Mouse (Mus musculus) megakaryocyte, embryonic 14.5 days (primary cell): ENCODE data around the gene Ksr1. TPM values are rescaled to one million over a fixed set of nuclear protein-coding genes. Genes with fewer than 3 reads are reported as not detected.

Experiments used
- H3K27me3 ChIP-seq: replicated peaks from 2 replicates; pipeline ENCODE3; 2012; ENCODE audit warnings: inconsistent platforms
- H3K36me3 ChIP-seq: replicated peaks from 2 replicates; pipeline ENCODE3; 2012; ENCODE audit warnings: low read length, inconsistent platforms, mixed read lengths
- H3K4me1 ChIP-seq: 2 replicates; pipeline ENCODE4 v1.6.1; 2012; ENCODE audit warnings: inconsistent platforms
- H3K4me3 ChIP-seq: replicated peaks from 2 replicates; pipeline ENCODE3; 2012; ENCODE audit warnings: moderate library complexity, mild to moderate bottlenecking, inconsistent platforms
- H3K9me3 ChIP-seq: 2 replicates; pipeline ENCODE4 v1.6.1; 2012; ENCODE audit warnings: inconsistent platforms
- FLI1 ChIP-seq: IDR thresholded peaks from 2 replicates; pipeline ENCODE4 v1.6.1; 2012; ENCODE audit warnings: low read length, inconsistent platforms, mixed read lengths
- GATA1 ChIP-seq: IDR thresholded peaks from 3 replicates; pipeline ENCODE4 v1.6.1; 2012; ENCODE audit warnings: mixed read lengths, low read length, inconsistent platforms, borderline replicate concordance
- polyA plus RNA-seq: library from polyadenylated mRNA; stranded (reverse); fragments of >175 nt; gene quantifications from 2 replicates; pipeline ENCODE4 v1.2.3, GENCODE M21; 2012; ENCODE audit warnings: low replicate concordance; ENCODE audit not compliant: insufficient read depth

Ksr1 gene
- polyA plus RNA-seq, 1 experiment = 46.5 TPM

DNA sequence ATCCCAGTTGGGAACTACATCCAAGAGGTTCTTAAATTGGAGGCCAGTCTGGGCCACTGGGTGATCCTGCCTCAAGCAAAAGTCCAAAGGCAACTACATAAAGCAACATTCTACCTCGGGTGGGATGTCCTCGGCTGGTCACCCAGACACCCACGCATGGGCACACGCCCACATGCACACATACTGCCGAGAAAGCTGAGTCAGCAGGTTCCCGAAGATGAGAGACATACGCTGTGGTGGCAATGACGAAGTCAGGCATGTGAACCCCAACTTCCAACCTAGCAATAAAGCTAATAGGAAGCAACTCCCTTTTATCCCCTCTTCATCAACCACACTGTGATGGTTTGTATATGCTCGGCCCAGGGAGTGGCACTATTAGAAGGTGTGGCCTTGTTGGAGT is 94.7 kb downstream of the Ksr1 start:
- Histone ChIP-seq H3K9me3 (peaks cover 9% of the 10 kb centered on the region), H3K4me3 (peak overlapping the region; percentile 87), H3K36me3 (peaks cover 85% of the 10 kb centered on the region), H3K4me1 (peaks cover 100% of the 10 kb centered on the region), H3K27me3 (no peaks in the 10 kb centered on the region)
- TF ChIP-seq GATA1 (no peak), FLI1 (no peak)

- Histone ChIP-seq H3K36me3 (peaks cover 86% of the 10 kb centered on the region), H3K27me3 (no peaks in the 10 kb centered on the region), H3K9me3 (peaks cover 9% of the 10 kb centered on the region), H3K4me3 (peak overlapping the region; percentile 87), H3K4me1 (peaks cover 100% of the 10 kb centered on the region)
- TF ChIP-seq GATA1 (peak; percentile 87), FLI1 (peak; percentile 47; the same call in 1 of the 2 replicates)
Measured at GRCm38 (mm10) chr11:79050781-79051507, 95.3 kb downstream of the Ksr1 start.

DNA sequence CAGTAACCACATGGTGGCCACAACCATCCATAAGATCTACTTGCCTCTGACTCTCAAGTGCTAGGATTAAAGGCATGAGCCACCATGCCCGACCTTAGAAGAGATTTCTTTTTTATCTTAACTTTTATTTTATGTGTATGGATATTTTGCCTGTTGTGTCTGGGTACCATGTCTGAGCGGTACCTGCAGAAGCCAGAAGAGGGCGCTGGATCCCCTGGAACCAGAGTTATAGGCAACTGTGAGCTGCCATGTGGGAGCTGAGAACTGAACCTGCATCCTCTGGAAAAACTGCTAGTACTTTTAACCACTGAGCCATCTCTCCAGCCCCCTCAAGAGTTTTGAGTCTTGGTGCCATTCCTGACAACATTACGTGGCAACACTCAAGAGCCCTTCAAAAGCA is 97.3 kb downstream of the Ksr1 start:
- no peak for TF ChIP-seq GATA1
- TF ChIP-seq FLI1 = no peak
- Histone ChIP-seq H3K9me3 (peaks cover 9% of the 10 kb centered on the region), H3K27me3 (no peaks in the 10 kb centered on the region), H3K36me3 (peaks cover 95% of the 10 kb centered on the region), H3K4me3 (no peak overlapping the region), H3K4me1 (peaks cover 100% of the 10 kb centered on the region)

- peaks cover 96% of the 10 kb centered on the region for H3K36me3 ChIP-seq
- no peaks in the 10 kb centered on the region for H3K27me3 ChIP-seq
- H3K4me3 ChIP-seq = peak overlapping the region; percentile 26
- TF ChIP-seq FLI1 (no peak), GATA1 (no peak)
- H3K9me3 ChIP-seq = peaks cover 9% of the 10 kb centered on the region
- H3K4me1 ChIP-seq = peaks cover 100% of the 10 kb centered on the region
Measured at GRCm38 (mm10) chr11:79047180-79047727, 99.0 kb downstream of the Ksr1 start.

- Histone ChIP-seq H3K4me1 (peaks cover 100% of the 10 kb centered on the region), H3K36me3 (peaks cover 97% of the 10 kb centered on the region), H3K27me3 (no peaks in the 10 kb centered on the region), H3K4me3 (peak overlapping the region; percentile 31), H3K9me3 (peaks cover 9% of the 10 kb centered on the region)
- TF ChIP-seq GATA1 = no peak
- no peak for TF ChIP-seq FLI1
Measured at GRCm38 (mm10) chr11:79046561-79047155, 99.5 kb downstream of the Ksr1 start.

GRCm38 (mm10) chr11:79045231-79045630 is 101.0 kb downstream of the Ksr1 start:
- peaks cover 9% of the 10 kb centered on the region for H3K9me3 ChIP-seq
- H3K36me3 ChIP-seq = peaks cover 98% of the 10 kb centered on the region
- TF ChIP-seq FLI1 = no peak
- no peak for TF ChIP-seq GATA1
- no peaks in the 10 kb centered on the region for H3K27me3 ChIP-seq
- H3K4me3 ChIP-seq = peak overlapping the region; percentile 48
- peaks cover 100% of the 10 kb centered on the region for H3K4me1 ChIP-seq

GRCm38 (mm10) chr11:79044798-79045197 is 101.4 kb downstream of the Ksr1 start:
- peaks cover 9% of the 10 kb centered on the region for H3K9me3 ChIP-seq
- H3K4me3 ChIP-seq = no peak overlapping the region
- TF ChIP-seq GATA1 (no peak), FLI1 (no peak)
- peaks cover 96% of the 10 kb centered on the region for H3K36me3 ChIP-seq
- no peaks in the 10 kb centered on the region for H3K27me3 ChIP-seq
- H3K4me1 ChIP-seq = peaks cover 98% of the 10 kb centered on the region

- Histone ChIP-seq H3K4me3 (no peak overlapping the region), H3K4me1 (peaks cover 98% of the 10 kb centered on the region), H3K27me3 (no peaks in the 10 kb centered on the region), H3K9me3 (no peaks in the 10 kb centered on the region), H3K36me3 (peaks cover 96% of the 10 kb centered on the region)
- TF ChIP-seq GATA1 = no peak
- no peak for TF ChIP-seq FLI1
Measured at GRCm38 (mm10) chr11:79041908-79042430, 104.2 kb downstream of the Ksr1 start.

- no peaks in the 10 kb centered on the region for H3K27me3 ChIP-seq
- peaks cover 97% of the 10 kb centered on the region for H3K36me3 ChIP-seq
- H3K9me3 ChIP-seq = no peaks in the 10 kb centered on the region
- H3K4me3 ChIP-seq = no peak overlapping the region
- H3K4me1 ChIP-seq = peaks cover 98% of the 10 kb centered on the region
- TF ChIP-seq FLI1 (no peak), GATA1 (no peak)
Measured at GRCm38 (mm10) chr11:79039488-79039887, 106.7 kb downstream of the Ksr1 start.

- Histone ChIP-seq H3K4me1 (peaks cover 98% of the 10 kb centered on the region), H3K36me3 (peaks cover 97% of the 10 kb centered on the region), H3K9me3 (no peaks in the 10 kb centered on the region), H3K4me3 (peak overlapping the region; percentile 43), H3K27me3 (no peaks in the 10 kb centered on the region)
- TF ChIP-seq FLI1 = no peak
- no peak for TF ChIP-seq GATA1
Measured at GRCm38 (mm10) chr11:79037555-79037954, 108.7 kb downstream of the Ksr1 start.

DNA sequence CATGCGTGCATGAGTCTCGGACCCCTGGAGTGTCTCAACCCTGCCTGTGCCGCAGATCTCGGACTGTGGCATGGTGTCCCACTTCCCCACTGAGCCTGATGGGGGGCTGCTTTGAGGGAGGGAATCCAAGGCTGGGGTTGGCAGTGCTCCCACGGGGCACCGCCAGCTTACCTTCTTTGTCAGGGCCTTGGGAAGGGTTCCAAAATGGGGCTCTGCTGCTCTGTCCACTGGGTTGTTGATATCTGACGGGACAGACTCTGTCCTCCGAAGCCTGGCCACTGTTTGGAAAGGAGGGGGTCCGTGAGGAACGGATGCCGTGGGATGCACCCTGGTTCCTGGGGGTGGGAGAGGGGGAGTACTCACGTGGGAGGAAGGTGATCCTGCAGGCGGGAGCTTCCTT is 109.9 kb downstream of the Ksr1 start:
- no peak for TF ChIP-seq GATA1
- Histone ChIP-seq H3K9me3 (no peaks in the 10 kb centered on the region), H3K4me1 (peaks cover 98% of the 10 kb centered on the region), H3K36me3 (peaks cover 97% of the 10 kb centered on the region), H3K27me3 (no peaks in the 10 kb centered on the region), H3K4me3 (peak overlapping the region; percentile 82)
